Mouse (Mus musculus) kidney, adult 18-20 months (tissue): ENCODE results near the gene Rhox4c.
"Not testable (repeated sequence)": the region's sequence is repeated elsewhere in the genome, so short reads cannot be mapped to it uniquely, and the experiment has no call there.

Experiments used
- DNase-seq: peaks from one replicate; pipeline ENCODE4 v3.0.0; 2021

Gene Rhox4c

DNA sequence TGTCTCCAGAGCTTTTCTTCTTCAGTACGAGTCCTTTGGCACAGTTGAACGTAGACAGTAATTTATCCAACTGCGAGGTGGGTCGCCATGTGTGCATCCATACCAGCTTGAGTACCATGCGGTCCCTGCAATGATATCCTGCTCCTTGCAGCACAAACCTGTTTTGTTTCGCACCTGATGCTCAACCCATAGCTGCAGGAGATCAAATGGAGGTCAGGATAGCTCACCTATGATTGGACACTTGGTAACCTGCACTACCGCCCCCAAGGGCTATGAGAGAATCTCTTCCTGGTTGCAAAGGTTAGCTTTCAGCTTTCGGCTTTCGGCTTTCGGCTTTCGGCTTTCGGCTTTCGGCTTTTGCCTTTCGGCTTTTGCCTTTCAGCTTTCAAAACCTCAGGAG is at the start of gene Rhox4c:
Rhox4c (plus strand) TSS at position 301 of the 400 bp plus-strand sequence.
- not testable (repeated sequence) for DNase-seq

DNA sequence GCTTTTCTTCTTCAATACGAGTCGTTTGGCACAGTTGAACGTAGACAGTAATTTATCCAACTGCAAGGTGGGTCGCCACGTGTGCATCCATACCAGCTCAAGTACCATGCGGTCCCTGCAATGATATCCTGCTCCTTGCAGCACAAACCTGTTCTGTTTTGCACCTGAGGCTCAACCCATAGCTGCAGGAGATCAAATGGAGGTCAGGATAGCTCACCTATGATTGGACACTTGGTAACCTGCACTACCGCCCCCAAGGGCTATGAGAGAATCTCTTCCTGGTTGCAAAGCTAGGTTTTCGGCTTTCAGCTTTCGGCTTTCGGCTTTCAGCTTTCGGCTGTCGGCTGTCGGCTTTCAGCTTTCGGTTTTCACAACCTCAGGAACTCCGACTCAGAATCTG is 47.9 kb upstream of the Rhox4c start, which contains the start of gene Rhox4b:
Rhox4b (plus strand) TSS at position 301 of the 400 bp plus-strand sequence.
- not testable (repeated sequence) for DNase-seq

DNA sequence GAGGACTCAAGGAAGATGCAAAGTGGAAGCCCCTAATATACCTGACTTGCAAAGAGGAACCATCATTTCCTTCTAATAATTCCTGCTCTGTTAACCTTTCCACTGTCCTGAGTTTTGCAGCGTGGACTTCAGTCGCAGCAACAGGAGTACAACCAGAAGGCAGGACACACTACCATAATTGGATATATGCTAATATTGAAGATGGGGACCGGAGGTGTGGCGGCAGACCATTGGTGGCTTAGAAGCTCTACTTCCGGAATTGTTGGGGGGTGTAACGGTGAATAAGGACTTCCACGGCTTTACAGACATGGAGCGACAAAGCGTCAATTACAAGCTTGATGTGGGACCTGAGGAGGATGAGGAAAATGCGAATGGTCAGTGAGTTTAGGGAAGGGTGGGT is 26.8 kb upstream of the Rhox4c start, which contains the start of gene Rhox2c:
Rhox2c (plus strand) TSS at position 301 of the 400 bp plus-strand sequence.
- not testable (repeated sequence) for DNase-seq

- not testable (repeated sequence) for DNase-seq
These were observed 21.9 kb upstream of the Rhox4c start, which contains the start of gene Rhox3c for GRCm38 (mm10) chrX:37458285-37458684. TSS of gene Rhox3c (plus strand) at chrX:37458585.

GRCm38 (mm10) chrX:37514059-37514458 is 33.9 kb downstream of the Rhox4c start, which contains the start of gene Rhox4d:
TSS of gene Rhox4d (plus strand) at chrX:37514359.
- DNase-seq: not testable (repeated sequence)

GRCm38 (mm10) chrX:37530152-37530551 is 50.0 kb downstream of the Rhox4c start, which contains the start of gene Rhox2e:
TSS of gene Rhox2e (plus strand) at chrX:37530452.
- not testable (repeated sequence) for DNase-seq
